Mouse (Mus musculus): ENCODE data around the gene Tpo. TPM values are rescaled to one million over a fixed set of nuclear protein-coding genes. Genes with fewer than 3 reads are reported as not detected.

Gene Tpo
- polyA plus RNA-seq, 1 experiment from 2014 or later: 0.23 TPM

- Histone ChIP-seq H3K4me3 (replicated peaks; ENCODE audit: low read length) (no peak overlapping the region), H3K27ac (no peak overlapping the region), H3K4me2 (replicated peaks) (no peak overlapping the region), H3K36me3 (replicated peaks; ENCODE audit: control insufficient read depth, insufficient read depth) (no peaks in the 10 kb centered on the region), H3K9me3 (ENCODE audit: control insufficient read depth, low read length) (no peaks in the 10 kb centered on the region), H3K4me1 (replicated peaks; ENCODE audit: control insufficient read depth, insufficient read depth, low read length) (no peaks in the 10 kb centered on the region), H3K27me3 (ENCODE audit: control insufficient read depth, insufficient read depth, low read length) (no peaks in the 10 kb centered on the region), H3K9ac (no peak overlapping the region)
- 43% methylated on average over 29 of the region's 29 CpGs for whole genome bisulfite sequencing
- ATAC-seq (ENCODE audit: low FRiP score): no peak
- no peak for DNase-seq (ENCODE audit: low spot score)
Observed at GRCm38 (mm10) chr12:30102891-30103565, 29.4 kb downstream of the Tpo start.

GRCm38 (mm10) chr12:30092081-30092480 is 40.3 kb downstream of the Tpo start:
- Histone ChIP-seq H3K4me3 (replicated peaks; ENCODE audit: low read length) (no peak overlapping the region), H3K4me2 (replicated peaks) (no peak overlapping the region), H3K27ac (no peak overlapping the region), H3K4me1 (replicated peaks; ENCODE audit: control insufficient read depth, insufficient read depth, low read length) (no peaks in the 10 kb centered on the region), H3K9ac (no peak overlapping the region), H3K36me3 (replicated peaks; ENCODE audit: control insufficient read depth, insufficient read depth) (no peaks in the 10 kb centered on the region), H3K27me3 (ENCODE audit: control insufficient read depth, insufficient read depth, low read length) (no peaks in the 10 kb centered on the region), H3K9me3 (ENCODE audit: control insufficient read depth, low read length) (no peaks in the 10 kb centered on the region)
- DNase-seq (ENCODE audit: low spot score) (no peak), ATAC-seq (ENCODE audit: low FRiP score) (no peak)
- 85% methylated on average over 5 of the region's 5 CpGs for WGBS

GRCm38 (mm10) chr12:30083971-30084370 is 48.5 kb downstream of the Tpo start:
- ATAC-seq (ENCODE audit: low FRiP score): no peak
- H3K4me3 ChIP-seq (replicated peaks; ENCODE audit: low read length): no peak overlapping the region
- no peaks in the 10 kb centered on the region for H3K36me3 ChIP-seq (replicated peaks; ENCODE audit: control insufficient read depth, insufficient read depth)
- no peak for DNase-seq (ENCODE audit: low spot score)
- H3K9me3 ChIP-seq (ENCODE audit: control insufficient read depth, low read length): peaks cover 12% of the 10 kb centered on the region; the same call in 1 of the 2 replicates
- 88% methylated on average over 3 of the region's 3 CpGs for WGBS
- no peak overlapping the region for H3K4me2 ChIP-seq (replicated peaks)
- no peak overlapping the region for H3K9ac ChIP-seq
- no peak overlapping the region for H3K27ac ChIP-seq
- H3K4me1 ChIP-seq (replicated peaks; ENCODE audit: control insufficient read depth, insufficient read depth, low read length): no peaks in the 10 kb centered on the region
- no peaks in the 10 kb centered on the region for H3K27me3 ChIP-seq (ENCODE audit: control insufficient read depth, insufficient read depth, low read length)

- no peak for DNase-seq (ENCODE audit: low spot score)
Observed at GRCm38 (mm10) chr12:30077056-30077455, 55.4 kb downstream of the Tpo start.

GRCm38 (mm10) chr12:30076316-30076715 is 56.1 kb downstream of the Tpo start:
- Histone ChIP-seq H3K36me3 (replicated peaks; ENCODE audit: control insufficient read depth, insufficient read depth) (no peaks in the 10 kb centered on the region), H3K4me3 (replicated peaks; ENCODE audit: low read length) (no peak overlapping the region), H3K9me3 (ENCODE audit: control insufficient read depth, low read length) (peaks cover 12% of the 10 kb centered on the region; the same call in 1 of the 2 replicates), H3K9ac (no peak overlapping the region), H3K27ac (no peak overlapping the region), H3K27me3 (ENCODE audit: control insufficient read depth, insufficient read depth, low read length) (no peaks in the 10 kb centered on the region), H3K4me2 (replicated peaks) (no peak overlapping the region), H3K4me1 (replicated peaks; ENCODE audit: control insufficient read depth, insufficient read depth, low read length) (0 out of 2 replicates have a peak, but pooled peaks cover 6% of the 10 kb centered on the region)
- 83% methylated on average over 2 of the region's 2 CpGs for WGBS
- no peak for DNase-seq (ENCODE audit: low spot score)
- ATAC-seq (ENCODE audit: low FRiP score): no peak

More at GRCm38 (mm10) chr12:30077056-30077455, 55.4 kb downstream of the Tpo start:
- Histone ChIP-seq H3K27ac (no peak overlapping the region), H3K36me3 (replicated peaks; ENCODE audit: control insufficient read depth, insufficient read depth) (no peaks in the 10 kb centered on the region), H3K4me2 (replicated peaks) (no peak overlapping the region), H3K4me1 (replicated peaks; ENCODE audit: control insufficient read depth, insufficient read depth, low read length) (0 out of 2 replicates have a peak, but pooled peaks cover 6% of the 10 kb centered on the region), H3K9ac (no peak overlapping the region), H3K4me3 (replicated peaks; ENCODE audit: low read length) (no peak overlapping the region), H3K27me3 (ENCODE audit: control insufficient read depth, insufficient read depth, low read length) (no peaks in the 10 kb centered on the region), H3K9me3 (ENCODE audit: control insufficient read depth, low read length) (peaks cover 12% of the 10 kb centered on the region; the same call in 1 of the 2 replicates)
- 97% methylated on average over 10 of the region's 11 CpGs for WGBS
- ATAC-seq (ENCODE audit: low FRiP score): no peak

GRCm38 (mm10) chr12:30069321-30069720 is 63.1 kb downstream of the Tpo start:
- 71% methylated on average over 2 of the region's 2 CpGs for WGBS
- Histone ChIP-seq H3K27me3 (ENCODE audit: control insufficient read depth, insufficient read depth, low read length) (no peaks in the 10 kb centered on the region), H3K27ac (no peak overlapping the region), H3K4me3 (replicated peaks; ENCODE audit: low read length) (no peak overlapping the region), H3K4me1 (replicated peaks; ENCODE audit: control insufficient read depth, insufficient read depth, low read length) (0 out of 2 replicates have a peak, but pooled peaks cover 1% of the 10 kb centered on the region), H3K36me3 (replicated peaks; ENCODE audit: control insufficient read depth, insufficient read depth) (no peaks in the 10 kb centered on the region), H3K9me3 (ENCODE audit: control insufficient read depth, low read length) (no peaks in the 10 kb centered on the region), H3K9ac (no peak overlapping the region), H3K4me2 (replicated peaks) (no peak overlapping the region)
- ATAC-seq (ENCODE audit: low FRiP score): no peak
- DNase-seq (ENCODE audit: low spot score): no peak

GRCm38 (mm10) chr12:30067806-30068205 is 64.6 kb downstream of the Tpo start:
- H3K9me3 ChIP-seq (ENCODE audit: control insufficient read depth, low read length): no peaks in the 10 kb centered on the region
- H3K4me3 ChIP-seq (replicated peaks; ENCODE audit: low read length): no peak overlapping the region
- ATAC-seq (ENCODE audit: low FRiP score) (no peak), DNase-seq (ENCODE audit: low spot score) (no peak)
- H3K4me2 ChIP-seq (replicated peaks): no peak overlapping the region
- H3K4me1 ChIP-seq (replicated peaks; ENCODE audit: control insufficient read depth, insufficient read depth, low read length): no peaks in the 10 kb centered on the region
- WGBS: 84% methylated on average over 2 of the region's 2 CpGs
- no peaks in the 10 kb centered on the region for H3K36me3 ChIP-seq (replicated peaks; ENCODE audit: control insufficient read depth, insufficient read depth)
- H3K27me3 ChIP-seq (ENCODE audit: control insufficient read depth, insufficient read depth, low read length): no peaks in the 10 kb centered on the region
- no peak overlapping the region for H3K9ac ChIP-seq
- H3K27ac ChIP-seq: no peak overlapping the region

GRCm38 (mm10) chr12:30062118-30062505 is 70.3 kb downstream of the Tpo start:
- DNase-seq (ENCODE audit: low spot score) (no peak), ATAC-seq (ENCODE audit: low FRiP score) (no peak)
- WGBS: 31% methylated on average over 6 of the region's 6 CpGs
- no peaks in the 10 kb centered on the region for H3K27me3 ChIP-seq (ENCODE audit: control insufficient read depth, insufficient read depth, low read length)
- no peaks in the 10 kb centered on the region for H3K36me3 ChIP-seq (replicated peaks; ENCODE audit: control insufficient read depth, insufficient read depth)
- no peak overlapping the region for H3K9ac ChIP-seq
- no peak overlapping the region for H3K4me2 ChIP-seq (replicated peaks)
- no peak overlapping the region for H3K27ac ChIP-seq
- no peak overlapping the region for H3K4me3 ChIP-seq (replicated peaks; ENCODE audit: low read length)
- no peaks in the 10 kb centered on the region for H3K4me1 ChIP-seq (replicated peaks; ENCODE audit: control insufficient read depth, insufficient read depth, low read length)
- no peaks in the 10 kb centered on the region for H3K9me3 ChIP-seq (ENCODE audit: control insufficient read depth, low read length)

- 21% methylated on average over 1 of the region's 1 CpGs for WGBS
- Histone ChIP-seq H3K9ac (no peak overlapping the region), H3K27ac (no peak overlapping the region), H3K4me3 (replicated peaks; ENCODE audit: low read length) (no peak overlapping the region), H3K27me3 (ENCODE audit: control insufficient read depth, insufficient read depth, low read length) (no peaks in the 10 kb centered on the region), H3K4me2 (replicated peaks) (no peak overlapping the region), H3K4me1 (replicated peaks; ENCODE audit: control insufficient read depth, insufficient read depth, low read length) (no peaks in the 10 kb centered on the region), H3K9me3 (ENCODE audit: control insufficient read depth, low read length) (no peaks in the 10 kb centered on the region), H3K36me3 (replicated peaks; ENCODE audit: control insufficient read depth, insufficient read depth) (no peaks in the 10 kb centered on the region)
- no peak for DNase-seq (ENCODE audit: low spot score)
- ATAC-seq (ENCODE audit: low FRiP score): no peak
Observed at GRCm38 (mm10) chr12:30061503-30062117, 70.8 kb downstream of the Tpo start.
